Mouse (Mus musculus) G1E (cell line): Measurements from ENCODE around the gene Rab3gap1. TPM values are rescaled to one million over a fixed set of nuclear protein-coding genes. Genes with fewer than 3 reads are reported as not detected.
"Not testable (repeated sequence)": the region's sequence is repeated elsewhere in the genome, so short reads cannot be mapped to it uniquely, and the experiment has no call there.

Experiments used
- ATAC-seq: 2 replicates; pipeline ENCODE4 v1.8.0; 2016; ENCODE audit warnings: mild to moderate bottlenecking; ENCODE audit not compliant: insufficient number of reproducible peaks, poor library complexity, low FRiP score, severe bottlenecking; ENCODE audit errors: extremely low read depth
- DNase-seq: peaks from one replicate; pipeline ENCODE4 v3.0.0; 2012; ENCODE audit warnings: low spot score
- H3K27me3 ChIP-seq: 2 replicates; pipeline ENCODE4 v1.6.1; 2012; ENCODE audit warnings: mild to moderate bottlenecking, low read length, inconsistent platforms; ENCODE audit not compliant: insufficient read depth
- H3K36me3 ChIP-seq: replicated peaks from 2 replicates; pipeline ENCODE3; 2012; ENCODE audit warnings: mild to moderate bottlenecking, inconsistent platforms
- H3K4me1 ChIP-seq: 2 replicates; pipeline ENCODE4 v1.6.1; 2012; ENCODE audit warnings: low read depth, low read length, inconsistent platforms, mixed read lengths; ENCODE audit not compliant: insufficient read depth
- H3K4me3 ChIP-seq: 2 replicates; pipeline ENCODE4 v1.5.1; 2012; ENCODE audit warnings: low read depth, mild to moderate bottlenecking, inconsistent platforms, low read length, moderate library complexity, mixed read lengths
- H3K9me3 ChIP-seq: replicated peaks from 2 replicates; pipeline ENCODE4 v1.6.1; 2012; ENCODE audit warnings: inconsistent platforms
- CTCF ChIP-seq: IDR thresholded peaks from 2 replicates; pipeline ENCODE4 v1.5.1; 2012; ENCODE audit warnings: low read depth, low read length, inconsistent platforms, mixed read lengths
- GATA1 ChIP-seq: IDR thresholded peaks from 2 replicates; pipeline ENCODE4 v1.6.1; 2012; ENCODE audit warnings: borderline replicate concordance, low read length, inconsistent platforms, mixed read lengths
- GATA2 ChIP-seq: IDR thresholded peaks from 2 replicates; pipeline ENCODE4 v1.6.1; 2012; ENCODE audit warnings: low read depth, low read length, inconsistent platforms, borderline replicate concordance
- POLR2AphosphoS5 ChIP-seq: IDR thresholded peaks from 2 replicates; pipeline ENCODE4 v1.6.1; 2012; ENCODE audit warnings: low read depth, low read length, inconsistent platforms; ENCODE audit not compliant: insufficient replicate concordance
- TAL1 ChIP-seq: conservative IDR thresholded peaks from 2 replicates; pipeline ENCODE4 v1.6.1; 2012; ENCODE audit warnings: low read depth, low read length, inconsistent platforms, mixed read lengths
- polyA plus RNA-seq: library from polyadenylated mRNA; stranded (reverse); fragments of >175 nt; gene quantifications from 2 replicates; pipeline ENCODE4 v1.2.3, GENCODE M21; 2012
- total RNA-seq, 2 experiments: library from RNA; stranded (forward) in 1 of 2; stranded (reverse) in 1 of 2; fragments of 200-1000 nt in 1 of 2; fragments of >200 nt in 1 of 2; fragmentation: Nextera tagmentation in 1 of 2; gene quantifications; 2 replicates each; pipeline ENCODE4 v1.2.3; 2014 to 2017

Rab3gap1 gene
- total and polyA plus RNA-seq, 3 experiments: 29.0 to 70.8 (median 36.0) TPM

DNA sequence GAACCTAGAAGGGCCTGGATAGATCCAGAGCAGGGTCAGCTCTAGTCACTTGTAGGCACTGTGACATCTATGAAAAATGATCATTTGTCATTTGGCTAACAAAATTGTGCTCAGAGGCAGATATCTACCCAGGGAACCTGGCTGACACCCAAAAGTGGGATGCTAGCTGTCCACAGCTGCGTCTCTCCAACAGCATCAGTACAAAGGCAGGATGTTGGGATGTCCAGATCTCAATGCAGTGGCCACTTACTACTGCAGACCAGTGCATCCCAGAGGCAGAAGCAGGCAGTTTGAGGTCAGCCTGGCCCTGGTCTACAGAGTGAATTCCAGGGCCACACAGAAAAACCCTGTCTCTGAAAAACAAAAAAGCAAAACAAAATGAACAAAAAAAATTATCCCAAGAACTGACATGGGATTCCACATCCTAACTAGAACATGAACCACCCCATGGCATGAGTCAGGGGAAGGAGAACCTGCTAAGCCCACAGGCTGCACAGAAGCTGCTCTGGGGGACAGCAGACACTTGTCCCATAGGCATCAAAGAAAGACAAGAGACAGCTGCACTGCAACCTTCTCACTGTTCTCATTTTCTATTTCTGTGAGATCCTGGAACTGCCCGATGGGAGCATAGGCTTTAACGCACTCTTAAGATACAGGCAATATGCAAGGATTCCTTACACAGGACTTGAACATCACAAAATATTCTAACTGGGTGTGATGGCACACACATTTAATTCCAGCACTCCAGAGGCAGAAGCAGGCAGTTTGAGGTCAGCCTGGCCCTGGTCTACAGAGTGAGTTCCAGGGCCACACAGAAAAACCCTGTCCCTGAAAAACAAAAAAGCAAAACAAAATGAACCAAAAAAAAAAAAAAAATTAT lies 77.4 kb downstream of the Rab3gap1 start:
- Histone ChIP-seq H3K4me3 (no peak overlapping the region), H3K9me3 (0 out of 2 replicates have a peak, but pooled peaks cover 3% of the 10 kb centered on the region), H3K27me3 (no peaks in the 10 kb centered on the region), H3K36me3 (peaks cover 54% of the 10 kb centered on the region), H3K4me1 (no peaks in the 10 kb centered on the region)
- ATAC-seq (no peak), DNase-seq (no peak)
- TF ChIP-seq GATA1 (no peak), CTCF (no peak), TAL1 (no peak), GATA2 (no peak), POLR2AphosphoS5 (no peak)

DNA sequence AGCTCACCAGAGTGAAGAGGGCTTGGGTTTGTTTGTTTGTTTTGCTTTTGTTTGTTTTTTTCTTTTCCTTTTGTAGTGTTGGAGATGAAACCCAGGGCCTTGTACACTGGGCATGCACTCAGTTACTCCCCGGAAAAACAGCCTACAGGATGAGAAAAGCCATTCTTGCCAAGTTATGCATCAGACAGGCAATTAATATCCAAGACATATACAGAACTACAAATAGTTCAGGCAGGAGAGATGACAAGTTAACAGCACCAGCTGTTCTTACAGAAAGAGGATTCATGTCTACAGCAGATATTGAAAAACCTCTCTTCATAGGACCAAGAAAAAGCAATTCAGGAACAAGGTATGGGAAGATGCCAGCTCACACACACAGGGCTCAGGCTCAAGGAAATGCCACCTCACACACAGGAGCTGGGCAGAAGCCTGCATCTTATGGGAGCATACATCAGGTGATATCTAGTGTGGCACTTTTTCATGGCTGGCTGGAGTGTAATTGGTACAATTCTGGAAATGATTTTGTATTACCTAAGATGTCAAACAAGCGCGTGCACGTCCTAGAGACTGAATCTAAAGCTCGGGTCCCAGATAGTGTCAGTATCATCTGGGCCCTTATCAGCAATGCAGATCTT lies 78.2 kb downstream of the Rab3gap1 start:
- Histone ChIP-seq H3K9me3 (0 out of 2 replicates have a peak, but pooled peaks cover 3% of the 10 kb centered on the region), H3K27me3 (no peaks in the 10 kb centered on the region), H3K4me1 (no peaks in the 10 kb centered on the region), H3K36me3 (peaks cover 46% of the 10 kb centered on the region), H3K4me3 (no peak overlapping the region)
- DNase-seq: no peak
- ATAC-seq: no peak
- TF ChIP-seq GATA2 (no peak), TAL1 (no peak), POLR2AphosphoS5 (no peak), GATA1 (no peak), CTCF (no peak)

DNA sequence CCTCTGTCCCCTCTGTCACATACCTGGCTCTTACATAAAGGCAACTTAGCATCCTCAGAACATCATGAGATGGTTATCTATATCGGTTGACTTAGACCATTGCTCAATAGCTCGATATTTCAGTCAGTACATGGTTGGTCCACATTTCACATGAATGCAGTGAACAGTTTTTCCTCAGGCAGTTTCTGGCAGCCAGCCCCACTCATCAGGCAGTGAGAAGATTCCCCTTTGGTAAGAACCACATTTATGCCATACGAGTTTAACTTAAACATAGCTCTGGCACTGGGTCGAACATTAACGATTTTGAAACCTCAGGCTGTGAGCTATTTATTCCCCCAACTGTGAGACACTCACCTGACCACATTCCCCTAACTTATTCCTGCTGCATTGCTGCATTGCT lies 80.2 kb downstream of the Rab3gap1 start:
- no peak for DNase-seq
- TF ChIP-seq GATA2 (no peak), CTCF (no peak), TAL1 (no peak), GATA1 (no peak), POLR2AphosphoS5 (no peak)
- peaks cover 37% of the 10 kb centered on the region for H3K36me3 ChIP-seq
- no peak for ATAC-seq
- H3K4me1 ChIP-seq: no peaks in the 10 kb centered on the region
- no peaks in the 10 kb centered on the region for H3K27me3 ChIP-seq
- H3K9me3 ChIP-seq: 0 out of 2 replicates have a peak, but pooled peaks cover 3% of the 10 kb centered on the region
- H3K4me3 ChIP-seq: no peak overlapping the region

DNA sequence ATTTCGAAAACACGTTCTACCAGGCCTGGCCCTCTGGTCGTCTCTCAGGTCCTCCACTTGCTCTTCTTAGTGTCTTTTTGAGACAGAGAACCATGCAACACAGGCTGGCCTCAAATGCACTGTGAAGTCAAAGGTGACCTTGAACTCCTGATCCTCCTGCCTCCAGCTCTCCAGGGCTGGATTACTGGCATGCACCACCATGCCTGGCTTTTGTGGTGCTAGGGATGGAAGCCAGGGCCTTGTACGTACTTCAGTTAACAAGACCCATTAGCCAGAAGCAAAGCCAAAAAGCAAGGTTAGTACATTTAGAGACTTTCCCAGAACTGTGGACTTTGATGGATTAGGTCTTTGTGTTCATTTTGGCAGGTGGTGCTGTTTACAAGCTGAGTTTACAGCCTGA lies 83.7 kb downstream of the Rab3gap1 start:
- ATAC-seq: no peak
- no peaks in the 10 kb centered on the region for H3K27me3 ChIP-seq
- no peak for TF ChIP-seq POLR2AphosphoS5
- TF ChIP-seq GATA1: no peak
- no peak for TF ChIP-seq CTCF
- no peak for TF ChIP-seq GATA2
- no peak for TF ChIP-seq TAL1
- no peaks in the 10 kb centered on the region for H3K4me1 ChIP-seq
- no peak for DNase-seq
- H3K36me3 ChIP-seq: peaks cover 21% of the 10 kb centered on the region
- 0 out of 2 replicates have a peak, but pooled peaks cover 3% of the 10 kb centered on the region for H3K9me3 ChIP-seq
- no peak overlapping the region for H3K4me3 ChIP-seq

DNA sequence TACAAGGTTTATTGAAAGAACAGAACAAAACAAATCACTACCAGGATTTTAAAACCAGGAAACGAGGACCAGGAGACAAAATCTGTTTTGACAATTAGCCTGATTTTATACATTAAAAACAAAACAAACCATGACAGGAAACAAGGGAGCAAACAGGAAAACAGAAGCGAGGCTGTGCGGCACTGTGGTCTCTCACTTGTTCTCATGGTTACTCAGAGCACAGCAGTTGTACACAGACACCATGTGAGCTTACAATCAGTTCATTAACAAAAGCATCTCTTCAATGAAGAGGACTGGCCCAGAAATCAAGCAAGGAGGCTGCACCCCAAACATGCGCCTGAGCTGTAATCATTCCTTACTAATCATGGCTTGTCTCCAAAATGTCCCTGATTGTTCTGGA lies 85.6 kb downstream of the Rab3gap1 start:
- H3K9me3 ChIP-seq, H3K4me3 ChIP-seq, H3K4me1 ChIP-seq, DNase-seq, ATAC-seq, H3K27me3 ChIP-seq: not testable (repeated sequence)
- peaks cover 32% of the 10 kb centered on the region for H3K36me3 ChIP-seq

DNA sequence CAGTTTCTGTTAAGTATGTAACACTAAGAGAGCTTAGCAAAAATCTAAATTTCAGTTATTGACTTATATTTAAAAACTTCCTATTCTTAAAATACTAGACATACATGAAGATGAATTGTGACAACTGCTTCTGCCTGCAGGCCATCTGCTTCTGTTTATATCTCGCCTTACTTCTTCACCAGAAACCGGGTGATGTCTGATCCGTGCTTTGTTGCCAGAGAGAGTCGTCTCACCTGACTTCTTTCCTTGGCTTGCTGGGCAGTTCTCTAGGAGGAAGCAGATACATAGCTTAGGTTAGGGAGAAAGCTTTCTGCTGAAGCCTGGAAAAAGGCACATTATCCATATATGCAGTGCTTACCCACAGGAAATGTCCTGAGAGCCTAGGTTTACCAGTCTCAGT lies 86.2 kb downstream of the Rab3gap1 start:
- ATAC-seq: no peak
- TF ChIP-seq TAL1 (no peak), GATA2 (no peak), POLR2AphosphoS5 (no peak), CTCF (no peak), GATA1 (no peak)

More for the DNA sequence above, 86.2 kb downstream of the Rab3gap1 start:
- no peak for DNase-seq
- no peak overlapping the region for H3K4me3 ChIP-seq
- no peaks in the 10 kb centered on the region for H3K27me3 ChIP-seq
- H3K9me3 ChIP-seq: no peaks in the 10 kb centered on the region
- peaks cover 2% of the 10 kb centered on the region; the same call in 1 of the 2 replicates for H3K4me1 ChIP-seq
- peaks cover 38% of the 10 kb centered on the region for H3K36me3 ChIP-seq
